Mouse (Mus musculus): Measurements from ENCODE around the gene Camk1.
"Not testable (repeated sequence)": the region's sequence is repeated elsewhere in the genome, so short reads cannot be mapped to it uniquely, and the experiment has no call there.

The Camk1 gene

DNA sequence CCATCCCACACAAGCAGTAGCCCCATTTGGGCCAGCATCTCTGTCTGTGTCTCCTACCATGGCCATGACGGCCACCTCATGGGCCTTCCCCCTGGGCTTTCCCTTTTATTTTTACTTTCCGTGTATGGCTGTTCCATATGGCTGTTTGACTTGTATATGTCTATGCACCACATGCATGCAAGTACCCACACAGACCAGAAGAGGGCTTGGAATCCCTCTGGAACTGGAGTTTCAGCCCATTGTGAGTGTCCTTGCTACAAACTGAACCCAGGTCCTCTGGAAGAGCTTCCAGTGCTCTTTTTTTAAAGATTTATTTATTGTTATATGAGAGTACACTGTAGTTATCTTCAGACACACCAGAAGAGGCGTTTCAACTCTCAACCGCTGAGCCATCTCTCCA, 17.7 kb upstream of the Camk1 start:
- DNase-seq (ENCODE audit: low spot score) = no peak

DNA sequence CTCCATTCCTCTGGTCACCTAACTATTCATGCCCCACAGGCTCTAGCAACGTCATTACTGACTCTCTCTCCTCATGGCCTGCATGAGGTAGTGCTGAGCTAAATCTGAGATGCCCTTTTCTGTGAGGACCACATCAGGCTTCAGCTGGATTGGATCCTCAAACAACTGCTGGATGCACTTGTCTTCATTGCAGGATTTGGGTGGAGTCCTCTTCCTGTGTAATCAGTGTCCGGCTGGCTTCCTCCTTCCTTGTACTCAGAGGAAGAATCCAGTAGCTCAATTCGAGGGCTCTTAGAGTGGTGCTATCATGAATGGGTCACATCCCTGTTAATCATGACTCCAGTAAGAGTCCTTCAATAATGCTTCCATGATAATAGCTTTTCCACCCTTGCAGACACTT, 9.9 kb upstream of the Camk1 start:
- DNase-seq (ENCODE audit: low spot score) = no peak

DNA sequence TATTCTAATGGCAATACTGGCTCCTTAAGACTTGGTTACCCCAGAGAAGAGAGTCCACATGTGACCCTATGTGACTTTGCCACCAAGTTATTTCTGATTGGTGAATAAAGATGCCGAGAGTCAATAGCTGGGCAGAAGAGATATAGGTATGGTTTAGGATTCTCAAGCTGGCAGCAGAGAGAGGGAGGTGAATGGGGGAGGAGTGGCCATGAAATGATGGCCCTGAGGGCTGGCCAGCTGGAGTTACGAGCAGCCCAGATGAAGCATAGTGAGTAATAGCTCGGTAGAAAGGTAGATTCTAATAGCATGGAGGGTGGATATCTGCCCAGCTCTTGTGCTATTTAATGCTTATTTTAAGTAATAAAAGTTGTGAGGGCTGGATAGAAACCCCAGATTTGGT, 9.0 kb upstream of the Camk1 start:
- DNase-seq (ENCODE audit: low spot score) = no peak

DNA sequence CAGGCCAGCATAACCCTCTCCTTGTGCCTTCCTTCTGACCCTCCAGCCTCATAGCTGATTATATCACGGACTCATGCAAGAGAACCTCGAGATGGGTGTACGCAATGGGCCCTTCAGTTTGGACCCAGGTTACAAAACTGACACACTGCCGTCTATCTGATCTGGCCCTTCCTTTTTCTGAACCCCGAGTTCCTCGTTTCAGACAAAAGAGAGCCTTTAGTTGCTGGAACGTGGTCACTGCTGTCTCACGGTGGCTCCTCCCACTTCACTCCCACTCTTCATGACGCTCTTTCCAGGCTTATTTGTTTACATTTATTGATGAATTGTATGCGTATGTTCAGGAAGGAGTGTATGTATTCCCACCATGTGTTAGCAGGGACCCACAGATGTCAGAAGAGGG, 7.9 kb upstream of the Camk1 start:
- no peak for DNase-seq (ENCODE audit: low spot score)

DNA sequence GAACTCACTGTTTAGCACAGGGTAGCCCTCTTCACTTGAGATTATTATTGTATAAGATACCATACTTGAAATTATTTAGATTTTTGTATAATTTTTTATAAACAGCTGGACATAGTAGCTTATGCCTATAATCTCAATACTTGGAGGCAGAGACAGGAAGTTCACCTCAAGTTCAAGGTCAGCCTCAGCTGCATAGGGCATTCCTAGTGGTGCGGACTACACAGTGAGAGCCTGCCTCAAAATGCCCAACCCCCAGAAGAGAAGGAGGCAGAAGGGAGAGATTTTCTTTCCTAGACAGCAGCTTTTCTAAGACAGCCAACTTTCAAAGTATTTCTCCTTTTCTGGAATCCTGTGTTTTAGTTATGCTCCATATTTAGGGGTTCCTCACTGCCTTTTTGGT, 7.4 kb upstream of the Camk1 start:
- DNase-seq (ENCODE audit: low spot score) = no peak

DNA sequence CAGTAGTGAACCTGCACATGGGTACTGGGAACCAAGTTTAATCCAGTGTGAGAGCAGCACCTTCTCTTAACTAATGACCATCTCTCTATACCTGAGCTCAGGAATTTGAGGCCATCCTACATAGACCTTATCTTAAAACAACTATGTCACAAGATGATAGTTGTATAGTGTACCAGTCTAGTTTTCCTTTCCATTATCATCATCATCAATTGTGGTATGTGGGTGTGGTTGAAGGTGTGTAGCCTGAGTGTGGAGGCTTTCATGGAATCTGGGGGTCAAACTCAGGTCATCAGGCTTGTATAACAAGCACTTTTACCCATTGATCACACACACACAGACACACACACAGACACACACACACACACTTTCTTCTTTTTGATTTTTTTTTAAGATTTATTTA, 6.8 kb upstream of the Camk1 start:
- no peak for DNase-seq (ENCODE audit: low spot score)

DNA sequence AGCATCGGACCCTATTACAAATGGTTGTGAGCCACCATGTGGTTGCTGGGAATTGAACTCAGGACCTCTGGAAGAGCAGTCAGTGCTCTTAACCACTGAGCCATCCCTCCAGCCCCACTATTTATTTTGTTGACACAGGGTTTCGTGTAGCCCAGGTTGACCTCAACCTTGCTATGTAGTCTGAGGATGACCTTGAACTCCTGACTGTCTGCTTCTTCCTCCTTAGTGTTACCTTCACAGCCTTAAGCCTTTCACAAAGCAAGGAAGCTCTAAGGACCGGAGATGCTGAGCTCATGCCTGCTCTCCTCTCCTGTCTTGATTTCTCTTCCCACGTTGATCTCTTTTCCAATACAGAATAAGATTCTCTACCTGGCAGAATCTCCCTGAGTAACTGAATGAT, 3.1 kb upstream of the Camk1 start:
- no peak for DNase-seq (ENCODE audit: low spot score)

DNA sequence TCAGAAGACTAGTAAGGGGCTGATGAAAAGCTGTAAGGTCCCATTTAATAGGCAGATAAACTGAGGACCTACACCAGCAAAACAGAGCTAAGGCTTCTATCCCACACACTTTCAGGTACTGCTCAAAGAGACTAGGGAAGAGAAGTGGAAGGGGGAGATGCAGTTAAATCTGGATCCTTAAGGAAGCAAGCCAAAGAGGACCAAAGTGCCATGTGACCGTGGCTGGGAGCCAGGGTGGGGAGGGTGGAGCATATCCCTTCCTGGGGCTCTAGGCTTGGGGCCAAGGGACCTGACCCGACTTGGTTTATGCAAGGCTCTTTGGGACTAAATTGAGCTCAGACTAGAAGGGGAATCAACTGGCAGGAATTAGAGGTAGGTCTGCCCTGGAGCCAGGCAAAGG, 537 bp upstream of the Camk1 start:
- DNase-seq (ENCODE audit: low spot score) = peak; percentile 48

DNA sequence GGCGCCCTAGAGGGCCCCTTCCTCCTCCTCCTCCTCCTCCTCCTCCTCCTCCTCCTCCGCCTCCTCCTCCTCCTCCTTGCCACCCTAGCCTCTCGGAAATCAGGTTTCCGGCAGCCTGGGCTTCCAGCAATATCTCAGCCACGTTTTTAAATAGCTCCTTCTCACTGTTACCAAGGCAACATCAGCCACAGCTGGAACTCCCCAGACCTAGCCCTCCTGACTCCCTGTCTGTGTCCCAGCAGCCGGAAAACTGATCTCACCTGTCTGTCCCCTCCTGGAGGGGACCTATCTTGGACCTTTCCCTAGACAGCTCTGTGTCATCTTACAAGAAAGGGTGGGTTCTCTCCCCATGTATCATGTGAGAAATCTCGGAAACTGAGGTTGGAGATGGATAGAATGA, 1.5 kb downstream of the Camk1 start:
- DNase-seq (ENCODE audit: low spot score) = no peak

DNA sequence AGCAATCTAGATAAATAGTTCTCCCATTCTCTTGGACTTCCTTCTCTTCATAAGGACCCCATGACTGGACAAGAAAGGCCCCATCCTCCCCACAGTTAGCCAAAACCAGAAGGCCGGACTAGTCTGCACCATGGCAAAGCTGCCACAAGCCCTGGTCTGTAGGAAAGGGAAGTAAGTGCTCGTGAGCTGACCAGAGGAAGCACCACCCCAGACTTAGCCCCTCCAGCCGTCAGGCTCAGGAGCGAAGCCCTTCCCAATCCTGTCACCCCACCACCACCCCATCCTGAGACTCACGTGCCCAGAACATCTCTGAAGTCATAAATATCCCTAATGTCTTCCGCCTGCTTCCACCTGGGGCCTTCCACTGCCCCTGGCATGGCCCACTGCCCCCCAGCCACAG, 2.2 kb downstream of the Camk1 start:
- no peak for DNase-seq (ENCODE audit: low spot score)

DNA sequence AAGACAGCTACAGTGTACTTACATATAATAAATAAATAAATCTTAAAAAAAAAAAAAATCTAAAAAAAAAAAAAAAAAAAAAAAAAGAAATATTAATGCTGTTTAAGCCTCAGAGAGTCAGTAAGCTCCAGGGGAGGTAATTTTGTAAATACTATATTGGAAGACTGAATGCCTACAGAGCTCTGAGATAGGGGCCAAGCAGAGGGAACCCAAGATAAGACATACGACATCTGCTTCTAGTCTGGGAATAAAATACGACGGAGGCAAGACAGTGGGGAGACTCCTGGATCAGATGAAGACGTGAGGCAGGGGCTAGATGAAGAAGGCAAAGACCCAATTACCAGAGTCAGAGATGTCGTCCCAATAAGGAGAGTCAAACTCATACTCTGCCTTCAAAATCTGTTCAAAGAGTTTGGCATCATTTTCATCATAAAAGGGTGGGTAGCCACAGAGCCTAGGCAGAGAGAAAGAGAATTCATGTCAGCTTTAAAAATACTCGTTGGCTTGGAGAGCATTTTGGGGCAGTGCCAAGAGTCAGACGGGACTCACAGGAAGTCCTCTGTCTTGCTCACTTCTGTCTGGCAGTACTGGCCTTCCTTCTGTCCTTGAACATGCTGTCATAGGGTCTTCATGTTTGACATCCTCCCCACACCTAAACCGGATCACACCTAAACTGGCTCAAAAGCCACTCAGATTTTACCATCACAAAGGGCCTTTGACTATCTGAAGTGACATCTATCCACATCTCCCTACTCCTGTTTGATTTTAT, 6.7 kb downstream of the Camk1 start:
- no peak for DNase-seq (ENCODE audit: low spot score)

DNA sequence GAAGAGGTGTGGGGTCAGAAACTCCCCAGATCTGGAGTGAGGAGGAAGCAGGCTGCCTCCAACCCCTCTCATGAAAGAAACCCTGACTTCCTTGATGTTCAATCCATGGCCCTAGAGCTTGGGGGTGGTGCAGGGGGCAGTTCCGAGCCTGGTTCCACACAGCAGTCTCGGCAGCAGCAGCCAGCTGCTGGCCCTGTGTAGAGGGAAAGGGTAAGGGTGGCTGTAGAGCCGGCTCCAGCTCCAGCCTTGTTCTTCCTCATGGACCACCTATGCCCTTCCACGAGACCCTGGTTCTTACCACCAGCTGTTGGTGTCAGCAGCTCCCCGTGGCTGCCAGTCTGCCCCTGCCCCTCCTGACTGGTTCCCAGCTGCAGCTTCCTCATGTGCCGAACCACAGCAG, 9.6 kb downstream of the Camk1 start:
- no peak for DNase-seq (ENCODE audit: low spot score)

DNA sequence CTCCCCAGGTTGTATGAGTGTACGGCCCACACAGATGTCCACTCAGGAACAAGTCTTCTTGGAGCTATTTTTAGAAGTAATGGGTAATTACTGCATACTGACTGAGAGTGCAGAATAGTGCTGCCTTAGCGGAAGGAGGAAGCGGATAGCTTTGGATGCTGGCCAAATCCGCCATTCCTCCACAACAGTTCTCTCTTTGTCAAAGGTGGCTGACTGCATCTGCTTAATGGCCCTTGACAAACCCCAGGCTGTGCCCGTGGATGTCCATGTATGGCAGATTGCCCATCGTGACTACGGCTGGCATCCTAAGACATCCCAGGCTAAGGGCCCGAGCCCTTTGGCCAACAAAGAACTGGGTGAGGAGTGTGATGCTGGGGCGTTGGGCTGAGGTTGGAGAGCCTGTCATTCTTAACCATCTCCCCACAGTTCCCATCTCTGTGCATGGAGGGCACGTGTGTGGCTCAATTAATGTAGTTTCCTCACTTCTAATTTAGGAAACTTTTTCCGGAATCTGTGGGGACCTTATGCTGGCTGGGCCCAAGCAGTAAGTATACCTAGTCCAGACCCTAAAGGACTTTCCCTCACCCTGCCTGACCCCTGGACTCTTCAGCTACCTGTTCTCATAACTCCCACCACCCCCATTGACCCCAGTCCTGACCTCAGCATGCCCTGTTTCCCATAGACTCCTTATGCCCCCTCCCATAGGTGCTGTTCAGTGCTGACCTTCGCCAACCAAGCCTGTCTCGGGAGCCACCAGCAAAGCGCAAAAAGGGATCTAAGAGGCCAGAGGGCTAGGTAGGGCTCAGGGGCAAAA, 10.4 kb downstream of the Camk1 start:
- peak; percentile 68 for DNase-seq (ENCODE audit: low spot score)

DNA sequence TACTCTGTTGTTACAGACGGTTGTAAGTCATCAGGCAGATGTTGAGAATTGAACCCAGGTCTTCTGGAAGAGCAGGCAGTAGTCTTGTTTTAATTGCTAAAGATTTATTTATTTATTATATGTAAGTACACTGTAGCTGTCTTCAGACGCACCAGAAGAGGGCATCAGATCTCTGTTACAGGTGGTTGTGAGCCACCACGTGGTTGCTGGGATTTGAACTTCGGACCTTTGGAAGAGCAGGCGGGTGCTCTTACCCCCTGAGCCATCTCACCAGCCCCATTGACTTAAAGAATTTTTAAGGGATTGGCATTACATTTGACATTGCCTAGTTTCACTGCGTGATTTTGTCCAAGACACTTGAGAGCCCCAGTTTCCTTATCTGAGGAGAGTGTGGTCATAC, 11.1 kb downstream of the Camk1 start:
- DNase-seq (ENCODE audit: low spot score) = not testable (repeated sequence)

DNA sequence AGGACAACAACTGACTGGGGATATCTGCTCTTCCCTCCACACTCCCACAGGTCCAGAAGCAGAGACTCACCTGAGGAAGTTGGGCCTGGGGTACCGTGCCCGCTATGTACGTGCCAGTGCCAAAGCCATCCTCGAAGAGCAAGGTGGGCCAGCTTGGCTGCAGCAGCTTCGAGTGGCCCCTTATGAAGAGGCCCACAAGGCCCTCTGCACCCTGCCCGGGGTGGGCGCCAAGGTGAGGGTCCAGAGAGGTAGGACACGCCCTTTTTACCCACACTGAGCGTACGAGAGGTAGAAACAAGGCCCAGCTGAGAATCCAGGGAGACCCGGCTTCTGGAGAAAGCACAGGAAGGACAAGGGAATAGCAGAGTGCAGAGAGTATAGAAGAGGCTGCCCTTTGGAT, 12.1 kb downstream of the Camk1 start:
- DNase-seq (ENCODE audit: low spot score) = no peak

DNA sequence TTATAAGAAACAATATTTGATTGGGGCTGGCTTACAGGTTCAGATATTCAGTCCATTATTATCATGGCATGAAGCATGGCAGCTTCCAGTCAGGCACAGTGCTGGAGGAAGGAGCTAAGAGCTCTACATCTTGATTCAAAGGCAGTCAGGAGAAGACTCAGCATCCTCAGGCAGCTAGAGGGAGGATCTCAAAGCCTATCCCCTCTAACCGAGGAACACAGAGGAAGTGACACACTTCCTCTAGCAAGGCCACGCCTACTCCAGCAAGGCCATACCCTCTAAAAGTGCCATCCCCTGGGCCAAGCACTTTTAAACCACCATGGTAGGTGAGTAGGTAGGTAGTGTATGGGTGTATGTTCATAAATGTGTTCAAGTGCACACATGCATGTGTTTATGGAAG, 13.2 kb downstream of the Camk1 start:
- DNase-seq (ENCODE audit: low spot score) = no peak

DNA sequence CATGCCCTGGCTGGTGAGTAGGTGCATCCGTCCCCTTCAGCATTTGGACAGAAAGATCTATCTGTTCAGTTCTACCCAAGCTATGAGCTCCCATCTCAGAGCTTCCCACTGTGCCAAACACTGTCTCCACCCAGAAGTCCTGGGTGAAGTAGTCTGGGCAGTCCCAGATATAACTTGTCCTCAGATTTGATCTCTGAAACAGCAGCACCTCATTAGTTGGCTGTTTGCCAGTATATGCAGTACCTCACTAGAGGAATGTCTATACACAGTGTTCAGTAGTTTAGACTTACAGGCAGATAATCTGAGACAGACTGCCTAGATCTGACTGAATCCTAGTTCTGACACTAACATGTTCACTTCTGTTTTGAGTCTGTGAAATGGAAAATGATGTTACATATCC, 14.4 kb downstream of the Camk1 start:
- no peak for DNase-seq (ENCODE audit: low spot score)

DNA sequence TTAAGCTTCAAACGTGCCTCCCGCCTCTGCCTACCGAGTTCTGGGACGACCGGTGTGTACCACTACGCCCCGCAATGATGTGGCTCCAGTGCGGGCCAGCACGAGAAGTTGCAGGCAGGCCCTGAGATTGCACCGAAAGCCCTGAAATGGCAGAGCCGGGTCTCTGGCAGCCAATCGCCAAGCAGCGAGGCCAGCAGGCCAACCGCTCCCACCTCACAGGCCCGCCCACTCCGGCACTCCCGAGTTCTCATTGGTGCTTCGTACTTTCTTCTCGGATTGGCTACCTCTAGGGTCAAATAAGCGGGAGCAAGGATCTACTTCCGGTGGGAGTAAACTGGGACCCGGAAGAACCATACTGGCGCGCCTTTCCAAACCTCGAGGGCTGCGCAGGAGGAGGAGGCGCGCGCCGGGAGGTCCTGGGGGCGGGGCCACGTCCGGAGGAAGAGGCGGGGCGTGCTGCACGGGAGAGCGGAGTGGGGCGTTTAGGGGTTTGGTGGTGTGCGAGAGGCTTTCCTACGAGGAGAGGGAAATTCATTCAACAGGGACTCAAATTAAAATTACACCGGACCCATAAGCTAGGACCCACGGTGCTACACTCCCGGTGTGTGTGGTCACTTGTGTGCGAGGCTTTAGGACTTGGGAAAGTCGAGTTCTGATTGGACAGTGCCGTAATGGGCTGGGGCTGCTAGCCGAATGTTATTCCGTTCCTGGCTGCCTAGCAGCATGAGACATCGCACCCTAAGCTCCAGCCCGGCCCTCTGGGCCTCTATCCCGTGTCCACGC, 17.1 kb downstream of the Camk1 start, which contains the start of gene Ogg1:
TSS of gene Ogg1 (plus strand) at position 440 of the 783 bp plus-strand sequence.
- peak; percentile 99 for DNase-seq (ENCODE audit: low spot score)

DNA sequence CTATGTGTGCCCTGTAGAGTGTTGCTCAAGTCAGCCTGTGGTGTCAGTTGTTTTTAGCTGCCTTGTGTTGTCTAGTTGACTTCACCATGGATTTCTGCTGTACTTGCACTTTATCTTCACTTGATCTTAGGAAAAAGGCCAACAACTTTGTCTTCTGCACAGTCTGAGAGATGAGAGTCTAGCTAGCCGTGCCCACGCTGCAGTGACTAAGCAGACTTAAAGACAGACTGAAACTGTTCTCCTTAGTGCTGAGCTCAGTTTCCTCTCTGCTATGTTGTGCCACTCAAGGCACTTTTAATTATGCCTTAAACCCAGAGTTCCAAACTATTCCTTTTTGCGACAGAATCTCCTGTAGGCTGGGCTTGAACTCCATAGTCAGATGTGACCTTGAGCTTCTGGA, 27.8 kb downstream of the Camk1 start:
- no peak for DNase-seq (ENCODE audit: low spot score)

DNA sequence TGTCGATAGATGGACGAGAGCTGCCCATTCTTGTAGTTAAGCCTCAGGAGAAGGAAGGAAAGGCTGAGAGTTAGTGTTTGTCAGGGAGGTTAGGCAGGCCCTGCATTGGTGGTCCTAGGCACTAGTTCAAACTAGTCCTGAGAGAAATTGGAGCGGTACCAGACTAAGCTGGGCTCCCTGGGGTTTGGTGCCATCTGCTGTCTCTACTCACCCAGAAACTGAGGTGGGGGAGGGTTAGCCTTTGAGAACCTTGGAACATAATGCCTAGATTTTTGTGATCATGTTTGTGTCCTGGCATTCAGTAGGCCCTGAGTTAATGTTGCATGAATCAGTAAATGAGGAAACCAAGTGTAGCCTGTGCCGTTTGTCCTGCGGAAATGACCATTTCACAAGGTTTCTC, 35.6 kb downstream of the Camk1 start:
- DNase-seq (ENCODE audit: low spot score) = no peak

DNA sequence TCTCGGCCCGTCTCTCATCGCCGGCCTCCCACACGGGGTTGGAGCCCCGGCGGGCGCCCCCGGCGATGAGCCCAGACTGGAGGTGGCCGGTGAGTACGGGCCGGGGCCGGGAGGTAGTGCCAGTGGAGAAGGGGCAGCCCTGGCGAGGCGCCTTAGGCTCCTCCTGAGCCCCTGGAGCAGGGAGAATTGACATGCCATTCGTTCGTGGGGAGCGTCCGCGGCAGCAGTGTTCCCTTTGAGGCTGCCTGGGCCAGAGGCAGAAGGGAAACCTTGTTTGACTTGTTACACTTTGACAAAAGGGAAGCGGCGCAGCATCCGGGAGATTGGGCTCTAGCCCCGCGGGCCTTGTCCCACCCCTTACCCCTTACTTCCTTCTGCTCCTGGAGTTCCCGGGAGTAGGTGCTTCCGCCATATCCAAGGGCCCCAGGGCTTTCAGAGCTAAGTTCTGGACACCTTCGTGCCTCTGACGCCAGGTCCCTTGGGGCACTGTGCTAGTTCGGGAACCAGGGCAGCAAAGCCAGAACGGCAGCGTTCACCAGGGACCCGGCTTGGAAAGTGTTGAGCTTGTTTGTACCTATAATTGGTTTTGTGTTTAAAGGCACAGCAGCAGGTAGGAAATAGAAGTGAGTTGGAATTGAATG, 36.2 kb downstream of the Camk1 start:
- DNase-seq (ENCODE audit: low spot score) = peak; percentile 73

DNA sequence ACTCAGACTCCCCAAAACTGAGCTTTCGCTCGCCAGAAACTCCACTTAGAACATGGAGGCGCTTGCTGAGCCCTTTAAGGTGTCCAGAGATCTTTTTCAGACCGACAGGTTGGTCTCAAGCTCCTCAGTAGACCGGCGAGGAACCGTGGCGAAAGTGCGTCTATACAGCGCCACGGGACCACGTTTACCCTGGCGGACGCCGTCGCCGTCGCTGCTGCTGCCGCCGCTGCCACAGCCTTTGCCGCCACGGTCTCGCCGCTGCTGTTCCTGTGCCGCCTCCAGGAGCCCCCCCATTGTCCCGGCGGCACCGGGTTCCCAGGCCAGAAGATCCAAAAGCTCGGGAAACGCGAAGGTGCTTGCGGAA, 36.8 kb downstream of the Camk1 start, which contains the start of gene Brpf1:
TSS of gene Brpf1 (plus strand) at position 152 of the 364 bp plus-strand sequence.
- no peak for DNase-seq (ENCODE audit: low spot score)

All from testis, postnatal 14 days (tissue).